Mouse (Mus musculus) adrenal gland, adult 8-10 months (tissue): ENCODE measurements around the gene Pnliprp1. TPM values are rescaled to one million over a fixed set of nuclear protein-coding genes. Genes with fewer than 3 reads are reported as not detected.
A peak's percentile ranks its signal among the peaks of the same experiment; 100 is the strongest.

ENCODE experiments used
- DNase-seq: peaks from one replicate; pipeline ENCODE4 v3.0.0; 2022
- total RNA-seq, 4 experiments: library from RNA; stranded (reverse); gene quantifications; 2 replicates each; pipeline ENCODE4 v1.2.4; 2022

The Pnliprp1 gene
- total RNA-seq: not detected

DNA sequence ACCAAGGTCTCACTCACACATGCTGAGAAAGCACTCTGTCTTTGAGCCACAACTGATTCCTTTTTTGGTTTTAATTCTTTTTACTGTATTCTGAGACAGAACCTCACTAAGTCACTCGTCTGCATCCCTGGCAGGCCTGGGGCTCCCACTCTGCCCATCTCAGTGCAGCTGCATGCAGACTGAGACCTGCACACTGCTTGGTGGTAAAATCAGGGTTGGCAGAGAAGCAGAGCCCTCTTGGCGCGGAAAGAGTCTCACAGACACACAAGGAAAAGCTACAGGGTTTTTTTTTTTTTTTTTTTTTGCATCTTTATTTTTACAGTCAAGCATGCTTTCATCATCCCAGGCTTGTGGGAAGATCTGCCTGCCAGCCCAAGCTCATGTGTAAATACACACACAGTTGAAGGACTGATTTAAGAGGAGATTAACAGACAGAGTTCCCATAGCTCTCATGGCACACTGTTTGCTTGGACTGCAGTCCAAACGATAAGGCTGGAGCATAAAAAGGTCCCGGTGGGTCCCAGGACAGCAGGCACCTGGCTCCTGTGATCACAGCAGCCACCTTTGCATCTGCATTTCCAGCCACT lies at the start of gene Pnliprp1:
TSS of gene Pnliprp1 (plus strand) at position 443 of the 587 bp plus-strand sequence.
- DNase-seq: no peak

DNA sequence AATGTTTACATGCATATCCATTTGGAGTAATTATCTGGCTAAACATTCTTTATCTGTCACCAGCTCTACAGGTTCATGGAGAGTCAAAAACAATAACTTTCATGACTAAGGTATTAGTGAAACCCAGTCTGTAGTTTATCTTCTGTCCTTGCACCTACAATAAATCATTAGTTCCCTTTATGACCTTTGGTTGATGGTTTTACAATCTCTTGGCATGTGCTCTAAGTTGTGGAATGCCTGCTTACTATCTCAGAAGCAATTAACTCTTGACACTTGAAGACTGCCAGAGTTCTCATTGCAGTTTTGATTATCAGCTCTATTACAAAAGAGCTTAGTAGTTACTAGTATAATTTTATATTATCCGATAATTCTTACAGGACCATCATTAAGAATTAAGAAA lies 39.8 kb upstream of the Pnliprp1 start:
- DNase-seq: no peak

DNA sequence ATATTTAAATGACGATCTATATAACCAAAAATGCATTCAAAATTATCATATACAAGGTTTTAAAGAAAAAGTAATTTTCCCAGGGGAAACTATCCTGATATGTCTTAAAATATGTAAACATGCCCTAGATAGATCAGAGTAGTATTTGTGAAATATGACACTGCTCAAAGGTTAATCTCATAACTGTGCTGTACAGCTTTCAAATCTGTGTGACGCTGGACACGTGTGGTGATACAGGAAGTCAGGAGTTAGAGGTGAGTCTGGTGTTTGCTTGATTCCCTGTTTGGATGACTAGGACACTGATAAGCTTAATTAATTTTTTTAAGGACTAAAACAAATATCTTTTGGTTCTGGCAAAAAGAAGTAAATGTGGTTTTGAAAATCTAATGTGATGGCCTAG lies 33.4 kb upstream of the Pnliprp1 start:
- DNase-seq: no peak

DNA sequence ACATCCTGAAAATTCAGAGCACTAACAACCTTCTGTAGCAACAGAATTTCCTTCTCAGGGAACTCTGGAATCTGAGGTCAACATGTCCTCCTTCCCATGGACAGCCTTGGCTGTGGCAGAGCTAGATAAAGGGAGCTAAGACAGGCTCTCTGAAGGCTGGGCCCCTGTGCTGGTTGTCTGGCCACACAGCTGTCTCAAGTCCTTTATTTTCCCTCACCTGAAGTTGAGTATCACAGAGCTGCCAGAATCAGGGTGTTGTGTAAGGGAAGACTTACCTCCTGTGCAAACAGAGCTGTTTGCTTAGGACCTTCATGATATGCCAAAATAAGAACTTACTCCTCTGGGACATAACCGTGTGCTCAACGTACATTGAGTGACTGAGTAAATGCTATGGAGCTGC lies 32.5 kb upstream of the Pnliprp1 start:
- DNase-seq: no peak

DNA sequence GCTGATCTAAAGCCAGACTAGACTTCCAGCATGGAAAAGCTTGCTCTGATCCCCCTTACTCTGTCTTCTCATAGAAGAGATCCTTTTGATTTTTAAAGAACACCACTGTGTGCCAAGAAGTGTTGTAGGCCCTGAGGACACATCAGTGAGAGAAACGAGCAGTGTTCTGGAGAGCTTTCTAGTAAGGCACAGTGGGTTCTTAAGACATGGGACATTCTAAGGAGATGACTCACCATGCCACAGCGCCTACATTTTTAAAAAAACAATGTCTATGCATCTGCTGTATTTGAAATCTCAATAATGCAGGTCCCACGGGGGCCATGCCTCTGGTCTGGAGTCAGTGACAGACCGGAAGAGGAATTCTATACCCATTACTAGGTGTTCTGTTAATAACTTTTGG lies 24.1 kb upstream of the Pnliprp1 start:
- DNase-seq: no peak

DNA sequence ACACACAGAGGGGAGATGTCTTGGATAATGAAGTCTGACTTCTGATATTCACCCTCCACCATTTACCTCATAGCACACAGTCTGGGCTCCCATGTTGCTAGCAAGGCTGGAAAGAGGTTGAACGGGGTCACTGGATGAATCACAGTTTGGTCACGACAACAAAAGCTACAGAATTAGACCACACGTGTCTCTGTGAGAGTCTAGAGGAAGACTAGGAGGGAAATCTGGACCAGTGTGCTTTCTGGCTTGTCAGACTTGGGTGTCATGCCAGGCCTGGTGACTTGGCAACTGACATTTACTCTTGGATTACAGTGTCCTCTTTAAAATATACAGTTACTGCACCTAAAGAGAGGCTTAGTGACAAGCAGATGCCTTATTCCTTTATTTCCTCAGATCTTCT lies 20.1 kb upstream of the Pnliprp1 start:
- peak; percentile 12 for DNase-seq

DNA sequence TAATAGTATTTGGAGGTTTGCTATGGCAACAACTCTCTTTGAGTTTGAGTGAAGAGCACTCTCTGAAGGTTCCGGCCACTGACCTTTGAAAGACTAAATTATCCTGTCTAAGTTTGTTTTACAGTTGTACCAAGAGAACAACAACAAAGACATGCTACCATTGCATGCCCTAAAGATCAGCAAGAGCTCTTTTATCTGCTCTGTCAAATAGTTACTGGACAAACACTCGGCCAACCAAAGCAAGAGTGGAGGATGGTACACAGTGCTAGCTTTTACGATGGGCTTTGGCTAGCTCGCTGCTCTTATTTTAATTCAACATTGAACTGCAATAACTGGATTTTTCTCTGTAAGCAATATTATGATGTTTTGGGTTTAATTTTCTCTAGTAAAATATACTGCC lies 10.8 kb upstream of the Pnliprp1 start:
- no peak for DNase-seq

DNA sequence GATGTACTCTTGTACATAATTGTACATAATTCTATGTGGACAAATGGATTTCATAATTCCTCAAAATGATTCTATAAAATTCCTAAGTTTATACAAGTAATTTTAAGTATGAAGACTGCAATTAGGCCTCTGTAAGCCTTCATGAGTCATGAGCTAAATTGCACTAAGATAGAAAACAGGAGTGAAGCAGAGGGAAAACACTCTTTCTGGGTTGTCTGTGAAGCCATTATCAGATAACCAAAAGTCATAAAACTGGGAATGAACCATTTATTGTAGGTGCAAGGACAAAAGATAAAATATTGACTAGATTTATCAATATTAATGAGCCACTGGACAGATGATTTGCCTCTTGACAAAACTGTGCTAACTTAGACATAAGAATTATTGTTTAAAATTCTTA lies 8.2 kb upstream of the Pnliprp1 start:
- no peak for DNase-seq

DNA sequence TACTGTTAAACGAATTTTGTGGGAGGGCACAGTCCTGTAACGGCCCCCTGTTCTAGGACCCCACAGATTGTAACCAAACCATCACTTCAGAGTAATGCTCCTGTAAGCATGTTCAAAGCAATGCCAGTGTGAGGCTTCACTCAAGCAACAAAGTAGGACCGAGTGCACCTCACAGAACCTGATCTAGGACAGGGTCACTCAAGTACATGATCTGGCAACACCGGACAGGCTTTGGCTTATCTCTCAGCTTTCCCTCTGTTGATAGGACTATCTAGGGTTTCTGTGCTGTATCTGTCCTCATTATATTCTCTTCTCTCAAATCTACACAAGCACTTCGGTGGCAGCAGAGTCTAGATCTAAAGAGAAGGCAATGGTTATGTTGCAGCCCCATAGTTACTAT lies 2.1 kb upstream of the Pnliprp1 start:
- no peak for DNase-seq

DNA sequence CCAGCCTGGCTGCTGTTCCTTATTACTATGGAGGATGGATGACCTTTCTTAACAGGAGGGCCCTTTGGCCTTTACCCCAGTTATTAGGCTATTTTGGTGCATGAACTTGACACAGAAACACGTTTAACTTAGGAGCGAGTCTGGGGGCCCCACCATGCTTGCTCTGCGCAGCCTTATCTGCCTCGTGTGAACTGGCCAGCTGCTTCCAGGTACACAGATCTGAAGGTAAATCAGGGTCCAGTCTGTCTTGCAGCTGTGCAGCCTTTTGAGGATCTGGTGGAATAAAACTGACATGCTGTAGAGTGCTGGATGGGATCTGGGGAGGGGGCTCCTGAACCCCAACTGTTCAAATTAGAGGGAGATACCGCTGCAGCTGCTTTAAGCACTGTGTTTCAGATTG lies 931 bp upstream of the Pnliprp1 start:
- no peak for DNase-seq

DNA sequence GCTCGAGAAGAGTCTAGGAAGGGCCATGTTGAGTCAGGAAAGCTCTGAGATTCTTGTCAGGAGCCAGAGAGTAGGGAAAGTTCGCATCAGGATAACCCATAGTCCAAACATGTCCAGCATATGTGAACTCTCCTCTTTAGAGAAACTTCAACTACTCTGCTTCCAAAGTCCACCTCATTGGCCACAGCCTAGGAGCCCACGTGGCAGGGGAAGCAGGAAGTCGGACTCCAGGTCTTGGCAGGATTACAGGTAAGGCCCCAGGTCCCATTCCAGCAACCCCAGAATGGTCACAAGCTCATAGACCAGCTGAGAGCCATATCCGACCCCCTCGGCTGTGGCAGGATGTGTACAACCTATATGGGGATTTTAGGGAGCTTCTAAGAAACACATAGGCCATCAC lies 4.5 kb downstream of the Pnliprp1 start:
- no peak for DNase-seq

DNA sequence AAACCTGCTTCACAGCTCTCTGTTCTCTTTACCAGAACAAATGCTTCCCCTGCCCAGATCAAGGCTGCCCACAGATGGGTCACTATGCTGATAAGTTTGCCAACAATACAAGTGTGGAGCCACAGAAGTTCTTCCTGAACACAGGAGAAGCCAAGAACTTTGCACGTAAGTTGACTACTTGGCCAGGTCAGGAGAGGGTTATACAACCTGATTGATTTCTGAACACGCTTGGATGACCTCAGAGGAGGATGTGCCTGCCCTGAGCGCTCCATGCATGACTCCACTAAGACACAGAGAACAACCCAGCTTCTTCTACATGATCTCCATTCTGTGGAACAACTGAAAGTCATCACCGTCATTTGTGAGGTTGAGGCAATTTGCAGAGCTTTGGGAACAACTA lies 9.4 kb downstream of the Pnliprp1 start:
- no peak for DNase-seq

DNA sequence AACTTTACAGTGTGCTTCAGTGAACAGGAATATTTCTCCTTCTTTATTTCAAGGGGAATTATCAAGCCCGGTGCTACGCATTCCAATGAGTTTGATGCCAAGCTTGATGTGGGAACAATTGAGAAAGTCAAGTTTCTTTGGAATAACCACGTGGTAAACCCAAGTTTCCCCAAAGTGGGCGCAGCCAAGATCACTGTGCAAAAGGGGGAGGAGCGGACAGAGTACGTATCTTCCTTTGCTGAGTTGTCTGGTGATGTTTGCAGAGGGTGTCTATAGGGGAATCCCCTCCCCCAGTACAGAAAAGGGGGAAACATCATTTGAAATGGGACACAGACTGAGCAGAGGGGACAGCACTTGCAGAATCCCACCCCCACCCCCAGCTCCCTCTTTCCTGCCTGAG lies 12.3 kb downstream of the Pnliprp1 start:
- no peak for DNase-seq

DNA sequence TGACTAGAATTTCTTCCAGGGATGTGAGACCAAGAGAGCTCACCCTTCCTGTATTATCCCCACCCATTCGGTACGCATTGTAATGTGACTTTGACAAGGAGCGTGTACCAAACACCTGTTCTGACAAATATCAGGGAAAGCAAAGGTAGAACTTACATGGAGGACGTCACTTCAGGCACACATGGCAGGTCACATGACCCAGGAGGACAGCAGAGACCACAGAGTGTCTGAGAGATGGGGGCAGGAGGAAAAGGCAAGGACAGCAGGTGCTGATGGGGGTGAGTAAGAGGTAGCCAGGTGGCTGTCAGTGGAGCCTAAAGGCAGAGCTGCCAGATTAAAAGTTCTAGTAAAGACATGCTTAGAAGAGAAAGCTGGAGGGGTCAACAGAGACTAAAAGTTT lies 14.0 kb downstream of the Pnliprp1 start:
- no peak for DNase-seq

DNA sequence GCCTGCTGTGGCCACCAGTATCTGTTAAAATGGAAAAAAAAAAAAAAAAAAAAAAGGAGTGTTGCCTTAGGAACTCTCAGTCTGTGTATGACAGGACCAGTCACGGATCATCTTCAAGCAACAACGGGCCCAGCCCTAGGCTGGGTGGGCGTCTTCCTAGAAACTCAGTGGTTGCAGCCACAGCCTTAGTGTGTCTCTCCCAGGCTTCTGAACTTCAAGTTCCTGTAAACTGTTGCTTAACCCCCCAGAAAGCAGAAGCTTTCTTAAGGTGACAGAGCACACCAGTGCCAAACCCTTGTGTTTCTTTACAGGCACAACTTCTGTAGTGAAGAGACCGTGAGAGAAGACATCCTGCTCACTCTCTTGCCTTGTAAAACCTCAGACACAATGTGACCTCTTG lies 15.0 kb downstream of the Pnliprp1 start:
- DNase-seq: no peak

DNA sequence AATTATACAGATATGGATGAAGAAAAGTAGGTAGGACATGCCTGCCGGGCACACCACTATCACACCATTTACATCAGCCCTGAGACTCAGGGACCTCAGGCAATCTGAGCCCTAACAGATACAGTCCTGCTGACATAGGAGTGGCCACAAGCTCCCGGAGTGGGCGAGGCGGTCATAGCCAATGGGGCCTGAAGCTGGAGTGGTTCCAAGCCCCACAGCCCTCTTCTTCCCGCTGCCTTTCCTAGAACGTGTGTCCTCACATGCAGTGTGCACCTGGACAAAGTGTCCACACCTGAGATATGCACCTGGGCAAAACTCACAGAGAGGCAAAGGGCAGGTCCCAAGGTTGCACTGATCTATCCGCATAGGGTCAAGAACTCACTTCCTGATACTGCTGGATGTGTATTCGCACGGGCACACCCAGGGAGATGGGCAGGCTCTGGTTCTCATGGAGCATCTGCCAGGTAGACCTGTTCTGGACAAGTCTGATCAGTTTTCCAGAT lies 18.9 kb downstream of the Pnliprp1 start:
- DNase-seq: no peak

DNA sequence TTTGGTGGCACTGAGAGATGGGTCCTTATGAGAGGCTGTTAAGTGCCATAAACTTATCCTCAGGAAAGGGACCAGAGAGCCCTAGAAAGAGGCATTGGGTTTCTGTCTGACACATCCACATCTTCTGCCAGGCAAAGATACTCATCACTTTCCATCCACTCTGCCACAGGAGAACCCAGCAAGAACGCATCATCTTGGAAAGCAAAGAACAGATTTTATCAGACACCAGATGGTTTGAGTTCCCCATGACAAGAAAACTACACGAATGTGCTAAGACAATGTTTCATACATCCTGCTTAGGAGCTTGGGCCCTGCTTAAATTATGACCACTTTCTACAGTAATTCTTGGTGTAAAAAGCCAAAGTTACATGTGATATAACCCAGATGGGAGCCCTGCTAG lies 22.1 kb downstream of the Pnliprp1 start:
- DNase-seq: no peak

DNA sequence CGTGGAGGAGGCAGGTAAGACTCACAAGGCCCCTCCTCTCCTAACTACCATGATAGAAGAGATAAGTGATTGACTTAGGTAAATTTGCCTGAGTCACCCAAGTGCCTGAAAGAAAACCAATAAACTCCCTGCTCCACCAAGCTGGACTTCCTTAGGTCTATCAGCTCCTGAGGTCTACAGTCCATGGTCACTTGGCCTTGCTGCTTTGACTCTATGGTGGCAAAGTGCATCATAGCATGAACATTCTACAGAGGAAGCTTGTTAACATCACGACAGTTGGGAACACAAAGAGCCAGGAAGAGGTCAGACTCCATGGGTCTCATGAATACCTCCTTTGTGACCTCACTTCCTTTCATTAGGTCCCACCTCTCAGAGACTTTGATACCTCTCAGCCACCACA lies 22.8 kb downstream of the Pnliprp1 start:
- no peak for DNase-seq

DNA sequence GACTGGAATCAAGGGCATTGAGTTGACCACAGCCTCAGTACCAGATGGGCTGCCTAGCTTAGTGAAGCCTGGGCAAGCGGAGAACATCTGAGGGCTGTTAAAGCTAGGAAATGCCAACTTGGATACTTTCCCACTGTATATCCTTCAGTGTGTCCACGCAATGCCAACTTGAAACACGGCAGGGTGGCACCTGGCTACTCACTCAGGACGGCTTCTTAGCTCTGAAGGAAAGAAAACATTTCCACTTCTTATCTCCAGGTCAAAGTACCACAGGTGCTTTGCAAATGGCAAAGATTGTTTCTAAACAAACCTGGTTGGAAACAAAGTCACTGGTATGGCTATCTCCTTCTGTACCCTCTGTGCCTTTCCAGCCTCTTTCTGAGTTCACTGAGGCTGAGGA lies 30.2 kb downstream of the Pnliprp1 start:
- DNase-seq: no peak

DNA sequence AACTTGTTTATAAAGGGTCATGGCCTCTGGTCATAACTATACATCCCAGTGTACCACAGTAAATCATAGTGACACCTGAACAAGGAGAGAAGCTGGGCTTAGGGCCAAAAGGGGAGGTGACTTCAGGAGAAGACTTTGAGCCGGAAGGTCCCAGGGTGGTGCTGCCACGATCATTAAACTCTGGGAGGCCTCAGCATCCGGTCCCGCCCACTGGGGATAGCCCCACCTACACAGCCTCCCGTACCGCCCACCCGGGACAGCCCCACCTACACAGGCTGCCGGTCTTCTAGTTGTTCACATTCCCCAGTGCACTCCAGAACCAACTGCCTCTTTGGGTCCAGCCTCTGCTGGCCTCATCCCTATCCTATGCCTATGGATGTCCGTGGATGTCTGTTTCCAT lies 30.7 kb downstream of the Pnliprp1 start, which contains the start of gene Pnliprp2:
TSS of gene Pnliprp2 (plus strand) at position 297 of the 400 bp plus-strand sequence.
- no peak for DNase-seq

DNA sequence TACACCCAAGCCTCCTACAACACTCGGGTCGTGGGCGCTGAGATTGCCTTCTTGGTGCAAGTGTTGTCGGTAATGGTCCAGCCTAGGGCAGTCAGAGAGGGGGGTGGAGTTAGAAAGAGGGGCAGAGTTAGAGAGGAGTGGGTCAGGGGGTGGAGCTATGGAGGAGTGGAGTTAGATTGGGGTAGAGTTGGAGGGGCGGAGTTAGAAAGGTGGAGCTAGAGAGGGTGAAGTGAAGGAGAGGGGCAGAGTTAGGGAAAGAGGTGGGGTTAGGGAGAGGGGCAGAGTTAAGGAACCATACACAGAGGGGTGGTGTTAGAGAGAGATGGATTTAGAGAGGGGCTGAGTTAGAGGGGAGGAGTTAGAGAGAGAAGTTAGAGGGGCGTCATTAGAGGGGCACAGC lies 33.6 kb downstream of the Pnliprp1 start:
- DNase-seq: no peak

DNA sequence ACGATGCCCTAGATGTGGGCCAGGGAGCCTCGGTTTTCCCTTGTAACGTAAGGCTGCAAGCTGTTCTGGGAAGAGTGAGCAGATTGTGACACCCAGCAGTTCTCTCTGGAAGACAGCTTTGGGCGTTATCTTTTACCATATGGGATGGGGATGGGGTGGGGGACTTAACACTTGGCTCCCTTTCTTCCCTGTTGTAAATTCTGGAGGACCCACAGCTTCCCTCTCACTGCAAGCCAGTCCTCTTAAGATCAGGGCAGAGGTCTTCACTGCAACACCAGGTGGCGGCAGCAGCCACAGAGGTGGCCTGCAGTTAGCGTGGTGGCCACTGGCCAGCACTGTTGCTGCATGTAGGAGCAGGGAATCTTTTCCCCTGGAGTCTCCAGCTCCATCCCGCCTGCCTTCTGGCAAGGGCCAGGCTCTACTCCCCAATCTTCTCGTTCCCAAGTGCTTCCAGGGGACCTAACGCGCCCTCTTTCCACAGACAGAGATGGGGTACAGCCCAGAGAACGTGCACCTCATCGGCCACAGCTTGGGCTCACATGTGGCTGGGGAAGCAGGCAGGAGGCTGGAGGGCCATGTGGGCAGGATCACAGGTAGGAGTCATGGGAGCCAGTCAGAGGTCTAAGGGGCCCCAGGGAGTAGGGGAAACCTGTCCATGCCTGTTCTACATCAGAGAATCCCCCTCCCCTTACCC lies 34.3 kb downstream of the Pnliprp1 start:
- DNase-seq: peak; percentile 23

DNA sequence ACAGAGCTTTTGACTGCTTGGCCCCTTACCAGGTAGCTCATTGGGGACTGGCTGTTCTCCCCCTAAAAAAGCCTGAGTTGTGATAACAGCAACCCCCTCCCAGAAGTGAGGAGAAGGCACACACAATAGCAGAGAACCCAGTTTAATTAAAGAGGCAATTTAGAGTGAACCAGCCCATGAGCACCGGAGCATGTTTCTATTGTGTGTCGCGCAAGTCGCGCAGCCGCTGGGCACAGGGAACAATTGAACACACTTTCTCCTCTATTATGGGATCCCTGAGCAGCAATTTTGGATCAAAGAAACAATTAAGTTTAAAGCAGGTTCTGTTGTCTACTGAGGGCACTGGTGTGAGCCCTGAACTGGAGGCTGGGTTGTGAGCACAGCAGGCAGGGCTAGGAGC lies 38.6 kb downstream of the Pnliprp1 start:
- DNase-seq: no peak

DNA sequence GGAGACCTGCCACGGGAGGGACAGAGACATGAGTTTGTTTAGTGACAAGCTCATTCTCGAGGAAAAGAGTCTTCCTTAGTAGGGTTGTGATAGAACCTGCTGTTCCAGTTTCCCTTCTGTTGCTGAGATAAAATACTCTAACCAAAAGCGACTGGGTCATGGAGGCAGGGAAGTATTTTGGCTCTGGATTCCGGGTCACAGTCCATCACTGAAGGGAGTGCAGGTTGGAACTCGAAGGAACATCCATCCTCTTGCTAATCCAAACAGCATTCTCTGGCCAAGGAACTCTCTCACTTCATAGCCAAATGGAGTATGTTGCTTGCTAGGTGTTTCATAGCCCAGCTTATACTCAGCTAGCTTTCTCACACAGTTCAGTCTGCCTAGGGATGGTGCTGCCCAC lies 47.8 kb downstream of the Pnliprp1 start:
- DNase-seq: no peak

DNA sequence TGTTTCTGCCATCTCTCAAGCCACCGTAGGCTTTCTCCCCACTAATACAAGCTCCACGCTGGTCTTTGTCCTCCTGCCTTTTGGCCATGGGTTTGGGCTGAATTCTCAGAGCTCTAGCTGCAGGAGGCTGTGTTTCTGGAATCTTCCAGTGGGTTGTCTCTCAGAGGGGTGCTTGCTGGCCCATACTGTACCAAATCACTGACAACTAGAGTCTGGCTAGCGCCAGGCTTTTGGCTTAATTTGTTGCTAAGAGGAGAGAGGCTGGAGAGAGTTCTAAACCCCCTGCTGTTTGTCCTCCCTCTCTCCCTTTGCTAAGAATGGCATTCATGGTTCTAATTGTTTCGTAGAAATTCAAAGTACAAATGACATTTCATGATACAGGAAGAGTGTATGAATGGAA lies 52.9 kb downstream of the Pnliprp1 start:
- DNase-seq: no peak
